Mouse (Mus musculus): ENCODE measurements around the gene Tmem203. TPM values are rescaled to one million over a fixed set of nuclear protein-coding genes. Genes with fewer than 3 reads are reported as not detected.
A peak's percentile ranks its signal among the peaks of the same experiment; 100 is the strongest.

Tmem203 gene
- total RNA-seq, 2 experiments from 2014 or later, result 14.9 to 16.0 TPM

- DNase-seq, result no peak
These were observed 36.2 kb downstream of the Tmem203 start for GRCm38 (mm10) chr2:25291184-25292053.

DNA sequence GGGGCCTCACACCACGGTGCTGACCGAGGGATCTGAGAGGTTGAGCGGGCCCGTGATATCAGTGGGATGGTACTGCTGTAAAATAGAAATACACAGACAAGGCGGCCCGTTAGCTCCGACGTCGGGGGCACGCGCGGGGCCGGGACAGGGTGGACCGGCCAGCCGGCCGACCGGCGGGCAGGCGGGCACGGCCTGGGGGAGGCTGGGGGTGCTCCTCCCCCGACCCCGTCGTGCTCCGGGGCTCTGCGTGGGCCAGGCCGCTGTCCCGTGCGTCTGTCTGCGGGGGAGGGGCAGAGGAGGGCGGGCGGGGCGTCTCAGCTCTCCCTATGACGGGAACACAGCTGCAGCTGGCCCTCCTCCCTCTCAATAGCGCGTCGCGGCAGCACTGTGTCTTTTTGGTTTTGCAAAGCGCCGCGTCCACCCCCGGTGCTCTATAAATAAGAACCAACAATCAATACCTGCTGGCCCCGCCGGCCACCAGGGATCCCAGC, 36.9 kb downstream of the Tmem203 start:
- DNase-seq, result peak; percentile 34

- peak; percentile 90 for DNase-seq
These were observed 37.6 kb downstream of the Tmem203 start for GRCm38 (mm10) chr2:25292856-25293255.

DNA sequence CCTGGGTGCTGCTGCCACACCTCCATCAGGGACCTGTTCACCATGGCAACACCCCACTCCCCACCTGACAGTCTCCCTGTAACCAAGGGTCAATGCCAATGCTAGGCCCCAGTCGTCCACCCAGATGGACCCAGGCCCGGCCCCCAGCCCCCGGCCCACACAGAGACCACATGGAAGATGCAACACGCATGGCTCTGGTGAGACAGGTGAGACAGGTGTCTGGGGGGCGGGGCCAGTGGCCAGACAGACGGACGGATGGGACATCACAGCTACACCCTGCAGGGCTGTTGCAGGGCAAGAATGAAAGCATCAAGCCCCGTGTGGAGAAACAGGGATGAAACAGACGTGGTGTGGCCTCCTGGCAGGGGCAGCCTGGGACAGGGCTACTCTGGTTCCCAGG, 38.5 kb downstream of the Tmem203 start:
- no peak for DNase-seq

DNA sequence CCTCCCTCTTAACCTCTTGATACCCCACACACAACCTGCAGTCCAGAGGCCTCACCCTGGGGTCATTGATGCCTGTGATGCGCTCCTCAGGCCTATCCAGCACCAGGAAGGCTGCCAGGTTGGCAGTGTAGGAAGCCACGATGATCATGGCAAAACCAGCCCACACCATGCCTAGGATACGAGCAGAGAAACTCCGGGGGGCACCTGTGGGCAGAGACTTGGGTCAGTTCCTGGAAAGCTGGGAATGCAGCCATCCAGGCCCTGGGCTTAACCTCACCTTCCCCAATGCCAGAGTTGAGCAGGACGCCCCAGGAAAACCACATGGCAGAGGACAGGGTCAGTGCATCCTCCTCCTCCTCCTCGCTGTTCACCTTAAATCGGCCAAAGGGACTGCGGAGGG, 41.9 kb downstream of the Tmem203 start:
- no peak for DNase-seq

- DNase-seq, result no peak
These were observed 42.8 kb downstream of the Tmem203 start for GRCm38 (mm10) chr2:25298046-25298445.

DNA sequence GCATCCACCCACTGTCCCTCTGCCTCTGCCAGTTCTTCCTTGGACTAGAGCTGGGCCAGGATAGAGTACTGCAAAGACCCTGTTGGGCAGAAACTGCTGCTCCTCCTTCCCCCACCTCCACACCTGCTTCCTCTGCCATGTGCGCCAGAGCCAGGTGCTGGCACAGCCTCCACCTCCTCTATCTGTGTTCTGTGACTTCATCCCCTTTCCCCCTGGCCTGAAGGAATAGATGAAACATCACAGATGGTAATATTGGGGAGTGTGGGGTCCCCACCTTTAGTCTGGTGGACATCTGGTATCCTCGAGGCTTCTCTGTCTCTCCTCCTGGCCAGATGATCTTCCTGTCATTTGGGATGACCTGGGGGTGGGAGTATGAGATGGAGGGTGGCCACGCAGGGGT, 48.2 kb downstream of the Tmem203 start:
- no peak for DNase-seq

DNA sequence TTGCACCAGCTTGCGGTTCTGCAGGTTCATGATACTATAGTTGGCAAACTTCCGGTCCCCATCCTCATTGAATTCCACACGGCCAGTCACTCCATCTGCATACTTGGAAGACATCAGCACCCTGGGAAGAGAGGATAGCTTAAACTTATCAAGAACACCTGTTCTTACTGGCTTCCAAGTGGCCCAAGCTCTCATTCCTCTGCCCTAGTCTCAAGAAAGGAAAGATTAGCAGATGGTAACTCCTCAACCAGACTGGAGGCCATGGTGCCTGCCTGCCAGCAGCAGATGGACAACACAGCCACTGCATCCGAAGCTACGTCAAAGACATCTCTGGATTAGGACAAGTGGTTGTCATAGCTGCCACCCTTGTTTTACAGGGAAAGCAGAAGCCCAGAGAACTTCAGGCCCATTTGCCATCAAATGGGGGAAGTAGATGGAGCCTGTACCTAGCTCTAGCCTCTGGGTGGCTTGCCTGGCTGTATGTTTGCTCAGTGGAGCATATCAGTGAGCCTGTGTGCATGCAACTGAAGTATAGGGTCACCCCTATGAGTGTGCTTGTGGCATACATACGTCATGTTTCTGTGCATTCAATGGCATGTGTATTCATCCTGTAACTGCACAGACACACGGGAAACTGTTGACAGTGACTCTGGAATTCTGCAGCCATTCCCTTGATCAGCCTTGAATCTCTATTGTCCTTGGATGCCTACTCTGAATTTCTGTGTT, 48.9 kb downstream of the Tmem203 start:
- DNase-seq, result no peak

DNA sequence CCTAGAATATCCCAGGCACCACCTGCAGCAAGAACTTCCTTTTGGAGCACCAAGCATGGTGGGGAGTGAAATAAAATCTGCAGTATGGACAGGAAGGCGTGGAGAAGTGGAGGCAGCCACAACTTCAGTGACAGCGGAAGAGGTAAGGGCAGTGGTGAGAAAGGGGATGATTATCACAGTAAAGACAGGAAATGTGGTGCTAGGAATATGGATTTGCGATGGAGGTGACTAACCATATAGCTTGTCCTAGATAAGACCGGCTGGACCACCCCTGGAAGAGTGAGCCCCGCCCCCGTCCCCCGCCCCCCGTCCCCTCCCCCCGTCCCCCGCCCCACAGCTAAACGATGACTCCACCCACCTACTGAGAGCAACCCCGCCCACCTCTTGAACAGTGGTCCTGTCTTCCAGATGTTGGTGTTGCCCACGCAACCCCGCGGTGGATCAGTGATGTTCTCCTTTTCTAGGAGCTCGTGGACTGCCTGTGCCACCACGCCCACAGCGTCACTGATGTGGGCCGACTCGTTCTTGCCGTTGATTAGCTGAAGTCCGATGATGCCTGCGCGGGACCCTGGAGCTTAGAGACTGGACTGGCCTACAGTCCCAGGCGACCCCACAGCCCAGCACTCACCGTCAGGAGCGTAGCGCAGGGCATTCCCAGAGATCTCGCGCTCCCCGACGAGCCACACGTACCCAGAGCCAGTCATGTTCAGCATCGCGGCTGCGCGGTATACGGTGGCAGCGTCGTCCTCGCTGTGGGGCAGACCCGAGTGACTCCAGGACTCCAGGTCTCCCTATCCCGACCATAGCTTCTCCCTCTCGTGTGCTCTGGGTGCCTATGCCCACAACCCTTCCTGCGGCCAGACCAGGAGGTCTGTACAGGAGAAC, 49.7 kb downstream of the Tmem203 start:
- no peak for DNase-seq

Other genes with a start within 250 kb of the Tmem203 start
- 10 to 100 TPM; 25.8 to 36.1 TPM for gene Nsmf, start 201.1 kb upstream of the Tmem203 start, total RNA-seq (2021)
- gene Entpd8, start 175.1 kb upstream of the Tmem203 start, total RNA-seq (2021), result not detected
- not detected for gene Noxa1, start 160.3 kb upstream of the Tmem203 start, total RNA-seq (2021)
- gene Nrarp, start 74.7 kb upstream of the Tmem203 start, total RNA-seq (2021), result 10 to 100 TPM; 14.9 to 17.4 TPM
- gene Tor4a, start 58.6 kb upstream of the Tmem203 start, total RNA-seq (2021), result 1 to 10 TPM; 1.9 to 2.9 TPM
- 10 to 100 TPM; 31.1 to 40.5 TPM for gene Nelfb, start 44.0 kb upstream of the Tmem203 start, total RNA-seq (2021)
- gene Stpg3, start 40.8 kb upstream of the Tmem203 start, total RNA-seq (2021), result not detected
- not detected for gene Fam166a, start 36.7 kb upstream of the Tmem203 start, total RNA-seq (2021)
- gene Tubb4b, start 30.7 kb upstream of the Tmem203 start, total RNA-seq (2021), result 100 to 1,000 TPM; 470 to 500 TPM
- gene Slc34a3, start 21.1 kb upstream of the Tmem203 start, total RNA-seq (2021), result not detected
- gene Rnf224, start 18.7 kb upstream of the Tmem203 start, total RNA-seq (2021), result not detected
- gene Rnf208, start 13.2 kb upstream of the Tmem203 start, total RNA-seq (2021), result 1 to 10 TPM; 1.9 to 2.2 TPM
- gene Cysrt1, start 13.0 kb upstream of the Tmem203 start, total RNA-seq (2021), result not detected
- 1 to 10 TPM; 1.3 to 1.4 TPM for gene AL732309.1, start 8.6 kb upstream of the Tmem203 start, total RNA-seq (2021)
- 1 to 10 TPM; 4.7 to 6.8 TPM for gene Tprn, start 7.2 kb downstream of the Tmem203 start, total RNA-seq (2021)
- 10 to 100 TPM; 39.5 to 40.3 TPM for gene Ssna1, start 17.0 kb downstream of the Tmem203 start, total RNA-seq (2021)
- 10 to 100 TPM; 35.2 to 52.2 TPM for gene Anapc2, start 17.0 kb downstream of the Tmem203 start, total RNA-seq (2021)
- not detected for gene Tmem210, start 32.7 kb downstream of the Tmem203 start, total RNA-seq (2021)
- under 1 TPM in 1 of 2 experiments, not detected in 1; 0.26 TPM for gene Lrrc26, start 34.5 kb downstream of the Tmem203 start, total RNA-seq (2021)
- gene Grin1, start 63.7 kb downstream of the Tmem203 start, total RNA-seq (2021), result under 1 TPM; 0.47 to 0.63 TPM
- gene Man1b1, start 76.9 kb downstream of the Tmem203 start, total RNA-seq (2021), result 10 to 100 TPM; 21.0 to 25.2 TPM
- gene Dpp7, start 100.9 kb downstream of the Tmem203 start, total RNA-seq (2021), result 1 to 10 TPM; 7.9 to 9.5 TPM
- 1 to 10 TPM; 9.0 to 9.8 TPM for gene Uap1l1, start 110.2 kb downstream of the Tmem203 start, total RNA-seq (2021)
- 1 to 10 TPM; 2.1 to 3.7 TPM for gene Sapcd2, start 116.9 kb downstream of the Tmem203 start, total RNA-seq (2021)
- gene Entpd2, start 140.4 kb downstream of the Tmem203 start, total RNA-seq (2021), result 10 to 100 TPM; 29.9 to 30.5 TPM
- gene Npdc1, start 143.9 kb downstream of the Tmem203 start, total RNA-seq (2021), result 10 to 100 TPM; 25.2 to 37.3 TPM
- gene Fut7, start 167.8 kb downstream of the Tmem203 start, total RNA-seq (2021), result not detected
- gene Abca2, start 173.3 kb downstream of the Tmem203 start, total RNA-seq (2021), result 10 to 100 TPM; 10.4 to 14.1 TPM
- under 1 TPM in 1 of 2 experiments, not detected in 1; 0.52 TPM for gene Clic3, start 201.4 kb downstream of the Tmem203 start, total RNA-seq (2021)
- 10 to 100 TPM; 23.5 to 25.2 TPM for gene Paxx, start 205.7 kb downstream of the Tmem203 start, total RNA-seq (2021)
- 1 to 10 TPM; 1.7 to 9.6 TPM for gene Ptgds, start 214.6 kb downstream of the Tmem203 start, total RNA-seq (2021)
- gene Lcn12, start 238.5 kb downstream of the Tmem203 start, total RNA-seq (2021), result not detected
- gene Fbxw5, start 245.3 kb downstream of the Tmem203 start, total RNA-seq (2021), result 10 to 100 TPM; 65.5 to 66.7 TPM
- 1 to 10 TPM; 1.4 to 2.0 TPM for gene C8g, start 246.3 kb downstream of the Tmem203 start, total RNA-seq (2021)